Mouse (Mus musculus): ENCODE measurements at regions not wholly inside any gene's neighbourhood (a gene's known extent, or its start where the extent isn't known, plus 50 kb on each side); places are given as distances from the start of the nearest gene placed in this dataset.

- H3K4me3 ChIP-seq (ENCODE audit: insufficient read depth, poor library complexity, severe bottlenecking), result no peak overlapping the region
- H3K36me3 ChIP-seq (ENCODE audit: control insufficient read depth, insufficient read depth), result no peaks in the 10 kb centered on the region
- no peak overlapping the region for H3ac ChIP-seq (ENCODE audit: control insufficient read depth, insufficient read length, low read depth)
- H3K79me3 ChIP-seq (ENCODE audit: low read depth), result no peaks in the 10 kb centered on the region
- no peaks in the 10 kb centered on the region for H3K27me3 ChIP-seq (ENCODE audit: control insufficient read depth, insufficient read depth, insufficient read length)
- TF ChIP-seq USF1 (IDR thresholded peaks at IDR 0.05; ENCODE audit: low read depth), result no peak
- no peak for TF ChIP-seq CTCF (IDR thresholded peaks at IDR 0.05; ENCODE audit: control insufficient read depth, insufficient read depth, insufficient read length)
- TF ChIP-seq FOSL1 (IDR thresholded peaks at IDR 0.05; ENCODE audit: insufficient read depth, low read length, poor library complexity, severe bottlenecking), result no peak
- no peak for TF ChIP-seq MYOG (IDR thresholded peaks at IDR 0.05; ENCODE audit: control insufficient read depth, extremely low read depth, insufficient read length)
- no peak for TF ChIP-seq MYOD1 (IDR thresholded peaks at IDR 0.05; ENCODE audit: control insufficient read depth, insufficient read length, low read depth)
- TF ChIP-seq CEBPB (IDR thresholded peaks at IDR 0.05; ENCODE audit: low read depth), result no peak
- no peak for TF ChIP-seq MAX (IDR thresholded peaks at IDR 0.05)
- no peaks in the 10 kb centered on the region for H3K79me2 ChIP-seq (ENCODE audit: control insufficient read depth, insufficient read depth)
Measured at GRCm38 (mm10) chr4:31727498-31728148, 236.3 kb upstream of the Map3k7 start.

GRCm38 (mm10) chr4:31728149-31728516 lies 235.8 kb upstream of the Map3k7 start:
- TF ChIP-seq MYOG (IDR thresholded peaks at IDR 0.05; ENCODE audit: control insufficient read depth, extremely low read depth, insufficient read length), result no peak
- no peak for TF ChIP-seq MAX (IDR thresholded peaks at IDR 0.05)
- TF ChIP-seq CEBPB (IDR thresholded peaks at IDR 0.05; ENCODE audit: low read depth), result no peak
- no peak for TF ChIP-seq MYOD1 (IDR thresholded peaks at IDR 0.05; ENCODE audit: control insufficient read depth, insufficient read length, low read depth)
- no peak for TF ChIP-seq USF1 (IDR thresholded peaks at IDR 0.05; ENCODE audit: low read depth)
- TF ChIP-seq CTCF (IDR thresholded peaks at IDR 0.05; ENCODE audit: control insufficient read depth, insufficient read depth, insufficient read length), result no peak
- no peak for TF ChIP-seq FOSL1 (IDR thresholded peaks at IDR 0.05; ENCODE audit: insufficient read depth, low read length, poor library complexity, severe bottlenecking)
- no peaks in the 10 kb centered on the region for H3K79me3 ChIP-seq (ENCODE audit: low read depth)
- H3K27me3 ChIP-seq (ENCODE audit: control insufficient read depth, insufficient read depth, insufficient read length), result no peaks in the 10 kb centered on the region
- H3K79me2 ChIP-seq (ENCODE audit: control insufficient read depth, insufficient read depth), result no peaks in the 10 kb centered on the region
- H3K4me3 ChIP-seq (ENCODE audit: insufficient read depth, poor library complexity, severe bottlenecking), result no peak overlapping the region
- no peak overlapping the region for H3ac ChIP-seq (ENCODE audit: control insufficient read depth, insufficient read length, low read depth)
- no peaks in the 10 kb centered on the region for H3K36me3 ChIP-seq (ENCODE audit: control insufficient read depth, insufficient read depth)

GRCm38 (mm10) chr4:31743776-31744175 lies 220.1 kb upstream of the Map3k7 start:
- H3K79me3 ChIP-seq (ENCODE audit: low read depth), result no peaks in the 10 kb centered on the region

DNA sequence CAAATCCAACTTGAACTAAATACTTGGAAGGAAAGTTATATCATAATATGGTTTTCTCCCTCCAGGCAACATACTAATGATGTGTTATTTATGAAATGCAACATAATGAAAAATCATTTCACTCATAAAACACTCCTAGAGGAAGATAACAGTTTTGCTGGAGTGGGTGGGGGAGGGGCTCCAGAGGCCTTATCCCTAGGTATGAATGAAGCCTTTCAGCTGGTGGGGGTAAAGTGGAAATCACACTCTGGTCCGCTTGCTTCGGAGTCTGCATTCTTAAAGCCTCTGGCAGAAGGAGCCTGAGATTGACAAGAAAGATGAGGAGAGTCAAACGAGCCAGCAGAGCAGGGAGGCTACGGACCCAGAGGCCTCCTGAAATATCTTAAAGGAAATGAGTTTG lies 219.5 kb upstream of the Map3k7 start:
- H3ac ChIP-seq (ENCODE audit: control insufficient read depth, insufficient read length, low read depth), result no peak overlapping the region
- H3K36me3 ChIP-seq (ENCODE audit: control insufficient read depth, insufficient read depth), result no peaks in the 10 kb centered on the region
- TF ChIP-seq USF1 (IDR thresholded peaks at IDR 0.05; ENCODE audit: low read depth), result no peak
- no peak for TF ChIP-seq CEBPB (IDR thresholded peaks at IDR 0.05; ENCODE audit: low read depth)
- no peak for TF ChIP-seq FOSL1 (IDR thresholded peaks at IDR 0.05; ENCODE audit: insufficient read depth, low read length, poor library complexity, severe bottlenecking)
- TF ChIP-seq MAX (IDR thresholded peaks at IDR 0.05), result no peak
- no peak for TF ChIP-seq CTCF (IDR thresholded peaks at IDR 0.05; ENCODE audit: control insufficient read depth, insufficient read depth, insufficient read length)
- TF ChIP-seq MYOG (IDR thresholded peaks at IDR 0.05; ENCODE audit: control insufficient read depth, extremely low read depth, insufficient read length), result no peak
- TF ChIP-seq MYOD1 (IDR thresholded peaks at IDR 0.05; ENCODE audit: control insufficient read depth, insufficient read length, low read depth), result no peak
- no peaks in the 10 kb centered on the region for H3K79me2 ChIP-seq (ENCODE audit: control insufficient read depth, insufficient read depth)
- no peaks in the 10 kb centered on the region for H3K79me3 ChIP-seq (ENCODE audit: low read depth)
- H3K4me3 ChIP-seq (ENCODE audit: insufficient read depth, poor library complexity, severe bottlenecking), result no peak overlapping the region
- H3K27me3 ChIP-seq (ENCODE audit: control insufficient read depth, insufficient read depth, insufficient read length), result no peaks in the 10 kb centered on the region

More at GRCm38 (mm10) chr4:31743776-31744175, 220.1 kb upstream of the Map3k7 start:
- no peaks in the 10 kb centered on the region for H3K27me3 ChIP-seq (ENCODE audit: control insufficient read depth, insufficient read depth, insufficient read length)
- H3K36me3 ChIP-seq (ENCODE audit: control insufficient read depth, insufficient read depth), result no peaks in the 10 kb centered on the region
- no peak overlapping the region for H3K4me3 ChIP-seq (ENCODE audit: insufficient read depth, poor library complexity, severe bottlenecking)
- no peaks in the 10 kb centered on the region for H3K79me2 ChIP-seq (ENCODE audit: control insufficient read depth, insufficient read depth)
- no peak overlapping the region for H3ac ChIP-seq (ENCODE audit: control insufficient read depth, insufficient read length, low read depth)
- no peak for TF ChIP-seq FOSL1 (IDR thresholded peaks at IDR 0.05; ENCODE audit: insufficient read depth, low read length, poor library complexity, severe bottlenecking)

- H3K79me3 ChIP-seq (ENCODE audit: low read depth), result no peaks in the 10 kb centered on the region
- H3K79me2 ChIP-seq (ENCODE audit: control insufficient read depth, insufficient read depth), result no peaks in the 10 kb centered on the region
- TF ChIP-seq CEBPB (IDR thresholded peaks at IDR 0.05; ENCODE audit: low read depth), result no peak
- TF ChIP-seq MYOD1 (IDR thresholded peaks at IDR 0.05; ENCODE audit: control insufficient read depth, insufficient read length, low read depth), result no peak
- TF ChIP-seq CTCF (IDR thresholded peaks at IDR 0.05; ENCODE audit: control insufficient read depth, insufficient read depth, insufficient read length), result no peak
- TF ChIP-seq FOSL1 (IDR thresholded peaks at IDR 0.05; ENCODE audit: insufficient read depth, low read length, poor library complexity, severe bottlenecking), result no peak
- no peak for TF ChIP-seq MYOG (IDR thresholded peaks at IDR 0.05; ENCODE audit: control insufficient read depth, extremely low read depth, insufficient read length)
- no peak for TF ChIP-seq USF1 (IDR thresholded peaks at IDR 0.05; ENCODE audit: low read depth)
- no peak for TF ChIP-seq MAX (IDR thresholded peaks at IDR 0.05)
- no peak overlapping the region for H3K4me3 ChIP-seq (ENCODE audit: insufficient read depth, poor library complexity, severe bottlenecking)
- H3K36me3 ChIP-seq (ENCODE audit: control insufficient read depth, insufficient read depth), result no peaks in the 10 kb centered on the region
- H3ac ChIP-seq (ENCODE audit: control insufficient read depth, insufficient read length, low read depth), result no peak overlapping the region
- no peaks in the 10 kb centered on the region for H3K27me3 ChIP-seq (ENCODE audit: control insufficient read depth, insufficient read depth, insufficient read length)
Measured at GRCm38 (mm10) chr4:31753677-31754312, 210.1 kb upstream of the Map3k7 start.

Measured in C2C12 (cell line).